Mouse (Mus musculus) heart, embryonic 14.5 days (tissue): ENCODE measurements around the gene Slc24a2. TPM values are rescaled to one million over a fixed set of nuclear protein-coding genes. Genes with fewer than 3 reads are reported as not detected.
A peak's percentile ranks its signal among the peaks of the same experiment; 100 is the strongest.

Source experiments
- ATAC-seq: fragments of 200-750 bp; cut with Nextera tagmentation; 2 replicates; pipeline ENCODE4 v1.8.0; 2017; ENCODE audit warnings: low read depth, moderate TSS enrichment; ENCODE audit not compliant: insufficient number of reproducible peaks, insufficient read depth, low FRiP score
- H3K27ac ChIP-seq, 2 experiments: fragments of 200-500 bp in 1 of 2; fragments of 300-500 bp in 1 of 2; sonication (generic) in 1 of 2; replicated peaks in 1 of 2; 2 replicates each; pipeline ENCODE4 v1.5.1; 2012 to 2014; ENCODE audit warnings: low read depth in 2 of 2, low read length in 2 of 2, control low read depth in 1 of 2, mild to moderate bottlenecking in 1 of 2, mixed read lengths in 1 of 2; ENCODE audit not compliant: control insufficient read depth in 1 of 2, insufficient read depth in 1 of 2
- H3K27me3 ChIP-seq: fragments of 300-500 bp; sonication (generic); 2 replicates; pipeline ENCODE4 v1.6.1; 2014; ENCODE audit warnings: mild to moderate bottlenecking, low read length, control low read depth; ENCODE audit not compliant: control insufficient read depth, insufficient read depth
- H3K36me3 ChIP-seq: fragments of 300-500 bp; sonication (generic); 2 replicates; pipeline ENCODE4 v1.6.1; 2014; ENCODE audit warnings: mild to moderate bottlenecking, control low read depth, low read length, mixed read lengths; ENCODE audit not compliant: control insufficient read depth, insufficient read depth
- H3K4me1 ChIP-seq, 2 experiments: fragments of 200-500 bp in 1 of 2; fragments of 300-500 bp in 1 of 2; sonication (generic) in 1 of 2; 2 replicates each; pipeline ENCODE4 v1.6.1; 2012 to 2014; ENCODE audit warnings: low read length in 2 of 2, control low read depth in 1 of 2, mixed read lengths in 1 of 2; ENCODE audit not compliant: control insufficient read depth in 2 of 2, insufficient read depth in 2 of 2
- H3K4me2 ChIP-seq: fragments of 300-500 bp; sonication (generic); 2 replicates; pipeline ENCODE4 v1.6.1; 2014; ENCODE audit warnings: mild to moderate bottlenecking, low read length
- H3K4me3 ChIP-seq, 2 experiments: fragments of 200-500 bp in 1 of 2; fragments of 300-500 bp in 1 of 2; sonication (generic) in 1 of 2; 2 replicates each; pipeline ENCODE4 v1.5.1; 2012 to 2014; ENCODE audit warnings: low read length in 2 of 2, mild to moderate bottlenecking in 2 of 2, control low read depth in 1 of 2, low read depth in 1 of 2, moderate library complexity in 1 of 2; ENCODE audit not compliant: control insufficient read depth in 1 of 2, insufficient read depth in 1 of 2
- H3K9ac ChIP-seq: fragments of 300-500 bp; sonication (generic); 2 replicates; pipeline ENCODE4 v1.6.1; 2014; ENCODE audit warnings: mild to moderate bottlenecking, low read length
- H3K9me3 ChIP-seq: fragments of 300-500 bp; sonication (generic); 2 replicates; pipeline ENCODE4 v1.6.1; 2016; ENCODE audit warnings: low read length, control low read depth; ENCODE audit not compliant: control insufficient read depth
- WGBS: fragments of 180-500 bp; shearing (Covaris S2); extraction: QIAGEN DNeasy Blood & Tissue Kit; methylation state at CpG from one replicate; pipeline ENCODE4 v1.1.7; 2014; 5-methylcytosine and 5-hydroxymethylcytosine counted together
- polyA plus RNA-seq: library from polyadenylated mRNA; unstranded; fragments of >200 nt; fragmentation: Nextera tagmentation; extraction: Ambion mirVana; gene quantifications from 2 replicates; pipeline ENCODE4 v1.2.1, GENCODE M21; 2014

Slc24a2 gene
- polyA plus RNA-seq, 1 experiment from 2014 or later, result 7.4 TPM

DNA sequence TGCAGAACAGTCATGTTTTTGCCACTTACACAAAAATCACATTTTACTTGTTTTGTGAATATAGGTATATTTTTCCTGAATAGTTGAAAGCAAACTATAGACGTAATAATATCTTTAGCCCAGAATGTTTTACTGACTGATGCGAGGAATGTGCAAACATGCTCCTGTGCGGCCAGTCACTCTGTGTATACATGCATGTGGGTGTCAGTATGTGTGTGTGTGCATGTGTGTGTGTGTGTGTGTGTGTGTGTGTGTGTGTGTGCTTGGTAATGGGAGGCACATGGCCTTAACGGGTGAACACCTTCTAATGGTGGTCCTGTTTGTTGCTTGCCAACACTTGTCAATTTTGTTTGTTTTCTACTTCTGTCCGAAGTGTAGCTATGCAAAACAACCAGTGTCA, 142.7 kb downstream of the Slc24a2 start:
- H3K27ac ChIP-seq, result no peak overlapping the region
- no peak overlapping the region for H3K9ac ChIP-seq
- ATAC-seq, result no peak
- no peaks in the 10 kb centered on the region for H3K9me3 ChIP-seq
- H3K36me3 ChIP-seq, result no peaks in the 10 kb centered on the region
- 77% methylated on average over 5 of the region's 5 CpGs for WGBS
- H3K4me2 ChIP-seq, result no peak overlapping the region
- H3K27me3 ChIP-seq, result no peaks in the 10 kb centered on the region
- no peak overlapping the region for H3K4me3 ChIP-seq
- H3K4me1 ChIP-seq, result peaks cover 3 to 4% of the 10 kb centered on the region in 2 experiments; a peak in 1 of 4 replicates

DNA sequence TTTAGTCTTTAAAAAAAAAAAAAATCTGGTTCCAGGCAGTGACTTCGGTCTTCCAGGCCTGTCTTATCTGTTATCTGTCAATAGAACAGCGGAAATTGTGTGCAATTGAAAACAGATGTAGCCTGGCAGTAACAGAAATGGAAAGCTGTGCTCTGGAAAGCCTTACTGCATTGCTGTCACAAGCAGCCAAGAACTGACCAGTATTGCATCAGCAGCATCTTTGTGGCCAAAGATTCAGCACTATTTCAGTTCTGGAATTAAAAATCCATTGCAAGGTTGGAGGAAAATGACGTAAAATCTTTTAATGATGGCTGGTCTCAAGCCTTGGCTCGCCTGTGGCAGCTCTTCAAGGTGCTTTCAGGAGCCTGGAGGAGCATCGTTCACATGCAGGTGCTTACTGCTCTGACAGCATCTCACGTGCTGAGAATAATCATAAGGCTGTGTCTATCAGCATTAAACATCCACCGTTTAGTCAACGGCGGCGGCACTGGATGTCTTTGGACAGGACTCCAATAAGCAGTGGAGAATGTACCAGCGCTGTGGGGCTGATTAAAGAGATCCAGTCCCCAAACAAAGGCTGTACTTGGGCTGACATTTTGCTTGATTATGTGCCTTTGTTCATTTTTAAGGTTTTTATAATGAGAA, 143.2 kb downstream of the Slc24a2 start:
- H3K4me2 ChIP-seq, result no peak overlapping the region
- H3K9ac ChIP-seq, result no peak overlapping the region
- ATAC-seq, result no peak
- no peak overlapping the region for H3K4me3 ChIP-seq
- H3K9me3 ChIP-seq, result no peaks in the 10 kb centered on the region
- no peaks in the 10 kb centered on the region for H3K36me3 ChIP-seq
- no peaks in the 10 kb centered on the region for H3K27me3 ChIP-seq
- 48% methylated on average over 11 of the region's 11 CpGs for WGBS
- H3K27ac ChIP-seq, result peak overlapping the region in 1 of 2 experiments; percentile 29; a peak in 1 of 4 replicates
- H3K4me1 ChIP-seq, result peaks cover 3 to 4% of the 10 kb centered on the region in 2 experiments; a peak in 2 of 4 replicates

DNA sequence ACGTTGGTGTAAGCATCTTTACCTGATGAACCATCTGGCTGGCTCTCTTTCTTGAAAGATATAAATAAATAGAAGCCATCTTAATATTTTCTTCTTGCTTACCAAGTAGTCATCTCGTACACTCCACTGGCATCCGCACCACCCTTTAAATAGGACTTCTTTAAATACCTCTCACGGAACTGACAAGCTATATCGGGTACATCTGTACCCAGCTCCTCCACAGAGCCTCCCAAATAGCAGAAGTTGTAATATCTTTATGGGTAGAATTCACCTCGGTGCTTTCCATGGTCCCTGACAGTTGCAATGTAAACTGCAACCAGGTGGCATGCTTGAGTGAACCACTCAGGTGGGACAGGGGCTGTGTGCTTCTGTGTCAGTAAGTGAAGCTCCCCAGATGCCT, 149.0 kb downstream of the Slc24a2 start:
- WGBS, result 54% methylated on average over 6 of the region's 6 CpGs
- H3K4me1 ChIP-seq, result peaks cover 0 to 5% of the 10 kb centered on the region in 2 experiments; a peak in 3 of 4 replicates
- no peak overlapping the region for H3K4me2 ChIP-seq
- no peak overlapping the region for H3K9ac ChIP-seq
- H3K9me3 ChIP-seq, result no peaks in the 10 kb centered on the region
- H3K36me3 ChIP-seq, result no peaks in the 10 kb centered on the region
- H3K4me3 ChIP-seq, result no peak overlapping the region
- H3K27ac ChIP-seq, result no peak overlapping the region
- ATAC-seq, result no peak
- no peaks in the 10 kb centered on the region for H3K27me3 ChIP-seq

DNA sequence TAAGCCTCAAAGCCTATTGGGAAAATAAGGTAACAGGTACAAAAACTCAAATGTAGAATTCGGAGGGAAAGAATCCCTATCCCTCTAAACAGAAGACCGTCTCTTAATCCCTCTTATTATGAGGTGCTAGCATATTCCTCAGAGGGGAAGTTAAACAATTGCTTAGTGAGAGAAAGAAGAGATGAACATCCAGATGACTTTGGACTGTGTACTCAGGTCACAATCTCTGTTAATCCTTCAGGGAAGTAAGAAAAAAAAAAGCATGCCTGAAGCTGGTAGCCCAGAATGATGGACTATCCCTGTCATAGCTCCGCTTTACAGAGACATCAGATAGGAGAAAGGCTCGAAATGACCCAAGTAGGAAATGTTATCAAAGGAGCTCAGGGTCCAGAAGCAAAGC, 151.0 kb downstream of the Slc24a2 start:
- Histone ChIP-seq H3K36me3 (no peaks in the 10 kb centered on the region), H3K27ac (no peak overlapping the region), H3K4me3 (no peak overlapping the region), H3K9ac (no peak overlapping the region), H3K4me2 (no peak overlapping the region), H3K4me1 (peaks cover 0 to 5% of the 10 kb centered on the region in 2 experiments; a peak in 3 of 4 replicates), H3K27me3 (no peaks in the 10 kb centered on the region), H3K9me3 (no peaks in the 10 kb centered on the region)
- 77% methylated on average over 4 of the region's 4 CpGs for WGBS
- no peak for ATAC-seq

DNA sequence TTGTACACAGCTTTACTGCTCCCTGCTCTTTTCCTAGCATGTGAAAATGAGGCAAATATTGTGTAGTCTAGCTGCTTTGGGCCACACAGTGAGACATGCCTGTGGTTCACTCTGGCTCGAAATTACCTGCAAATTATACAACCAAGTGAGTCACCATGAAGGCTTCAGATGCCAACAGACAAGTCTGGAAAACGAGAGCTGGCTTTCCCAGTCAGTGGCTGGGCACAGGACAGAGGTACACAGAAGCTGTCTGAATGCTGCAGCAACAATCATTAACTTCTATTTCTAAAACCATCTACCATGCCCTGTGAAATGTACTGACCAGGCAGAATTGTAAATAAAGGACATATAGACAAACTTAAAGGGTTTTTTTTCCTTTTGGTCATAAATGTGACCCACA, 151.6 kb downstream of the Slc24a2 start:
- 47% methylated on average over 2 of the region's 2 CpGs for WGBS

DNA sequence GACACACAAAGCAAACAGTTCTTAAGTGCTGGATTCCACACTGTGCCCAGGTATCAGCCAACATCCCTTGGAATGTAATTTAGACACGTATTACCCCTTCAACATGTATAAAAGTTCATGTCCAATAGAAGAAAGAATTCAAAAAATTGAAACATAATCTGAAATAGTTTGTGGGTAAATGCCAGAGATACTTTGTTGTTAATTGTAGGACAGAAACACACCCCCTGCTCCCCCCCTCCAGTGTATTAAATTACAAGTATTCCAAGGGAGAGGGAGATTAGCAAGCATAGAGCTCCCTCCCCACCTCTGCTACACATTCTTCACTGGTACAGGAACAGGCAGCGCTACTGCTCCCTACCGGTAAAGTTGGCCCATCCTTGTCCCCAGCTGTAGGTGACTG, 154.5 kb downstream of the Slc24a2 start:
- 52% methylated on average over 3 of the region's 3 CpGs for WGBS
- no peak overlapping the region for H3K4me2 ChIP-seq
- no peak overlapping the region for H3K4me3 ChIP-seq
- H3K36me3 ChIP-seq, result no peaks in the 10 kb centered on the region
- no peaks in the 10 kb centered on the region for H3K9me3 ChIP-seq
- no peak overlapping the region for H3K9ac ChIP-seq
- no peak overlapping the region for H3K27ac ChIP-seq
- no peak for ATAC-seq
- H3K27me3 ChIP-seq, result no peaks in the 10 kb centered on the region
- H3K4me1 ChIP-seq, result no peaks in the 10 kb centered on the region

More for the DNA sequence above, 151.6 kb downstream of the Slc24a2 start:
- H3K27ac ChIP-seq, result no peak overlapping the region
- no peak for ATAC-seq
- H3K4me2 ChIP-seq, result no peak overlapping the region
- H3K27me3 ChIP-seq, result no peaks in the 10 kb centered on the region
- no peaks in the 10 kb centered on the region for H3K36me3 ChIP-seq
- H3K4me1 ChIP-seq, result peaks cover 0 to 5% of the 10 kb centered on the region in 2 experiments; a peak in 3 of 4 replicates
- H3K4me3 ChIP-seq, result no peak overlapping the region
- no peak overlapping the region for H3K9ac ChIP-seq
- no peaks in the 10 kb centered on the region for H3K9me3 ChIP-seq

DNA sequence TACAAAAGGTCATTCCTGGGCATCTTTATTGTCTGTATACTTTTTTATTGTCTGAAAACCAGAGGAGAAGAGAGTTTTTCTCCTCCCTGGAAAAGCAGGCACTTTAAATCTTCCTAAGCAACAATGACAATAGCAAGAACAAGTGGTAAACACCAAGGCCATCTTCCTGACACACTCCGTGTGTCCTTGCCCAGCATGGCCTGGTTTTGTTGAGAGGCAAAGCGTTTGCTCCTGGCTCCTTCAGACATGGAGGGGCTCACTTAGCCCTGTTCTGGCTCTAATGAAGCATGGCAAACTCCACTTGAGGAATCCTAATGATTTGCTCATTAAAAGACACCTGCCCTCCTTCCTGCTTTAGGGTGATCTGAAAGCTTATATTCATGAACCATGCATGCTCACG, 162.2 kb downstream of the Slc24a2 start:
- Histone ChIP-seq H3K4me1 (peaks cover 10 to 20% of the 10 kb centered on the region in 2 experiments), H3K9ac (no peak overlapping the region), H3K27me3 (no peaks in the 10 kb centered on the region), H3K9me3 (no peaks in the 10 kb centered on the region), H3K36me3 (no peaks in the 10 kb centered on the region), H3K4me3 (no peak overlapping the region), H3K27ac (no peak overlapping the region), H3K4me2 (no peak overlapping the region)
- no peak for ATAC-seq
- WGBS, result 78% methylated on average over 3 of the region's 3 CpGs

DNA sequence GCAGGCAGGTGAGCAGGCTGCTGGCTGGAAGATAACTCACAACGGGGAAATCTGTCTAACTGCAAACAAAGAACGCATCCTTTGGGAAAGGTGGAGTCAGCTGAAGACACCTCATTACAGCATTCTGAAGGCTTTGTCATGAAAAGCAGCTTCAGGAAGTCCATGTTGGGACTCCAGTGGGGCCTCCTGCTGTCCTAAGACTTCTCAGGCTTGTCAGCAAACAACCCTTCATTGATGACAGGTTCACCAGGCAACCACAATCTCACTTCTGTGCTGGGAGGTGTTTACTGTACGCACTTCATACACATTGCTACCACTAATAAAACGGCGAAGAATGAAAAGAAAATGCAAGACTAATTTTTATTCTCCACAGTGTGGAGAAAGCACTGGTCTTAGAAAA, 165.1 kb downstream of the Slc24a2 start:
- H3K36me3 ChIP-seq, result no peaks in the 10 kb centered on the region
- peak overlapping the region; percentile 3 to 10 for H3K27ac ChIP-seq
- peaks cover 8 to 31% of the 10 kb centered on the region in 2 experiments for H3K4me1 ChIP-seq
- 30% methylated on average over 5 of the region's 5 CpGs for WGBS
- no peaks in the 10 kb centered on the region for H3K9me3 ChIP-seq
- no peak overlapping the region for H3K4me2 ChIP-seq
- ATAC-seq, result peak; percentile 64; the same call in 1 of the 2 replicates
- H3K27me3 ChIP-seq, result no peaks in the 10 kb centered on the region
- no peak overlapping the region for H3K9ac ChIP-seq
- no peak overlapping the region for H3K4me3 ChIP-seq
